Mouse (Mus musculus): ENCODE measurements around the gene Alg6. TPM values are rescaled to one million over a fixed set of nuclear protein-coding genes. Genes with fewer than 3 reads are reported as not detected.

The Alg6 gene
- total RNA-seq, 2 experiments from 2014 or later, result 14.7 to 31.3 TPM

Other genes with a start within 250 kb of the Alg6 start
- gene Foxd3, start 59.4 kb upstream of the Alg6 start, total RNA-seq (2014; fragmentation: Nextera tagmentation), result not detected in 2 replicates
- gene Foxd3, start 59.4 kb upstream of the Alg6 start, total RNA-seq (2017), result not detected in 2 replicates
- gene Efcab7, start 113.5 kb downstream of the Alg6 start, total RNA-seq (2014; fragmentation: Nextera tagmentation), result 4.3 and 12.7 TPM in 2 replicates
- 8.7 and 17.3 TPM in 2 replicates for gene Efcab7, start 113.5 kb downstream of the Alg6 start, total RNA-seq (2017)
- 24.7 and 31.5 TPM in 2 replicates for gene Pgm1, start 213.8 kb downstream of the Alg6 start, total RNA-seq (2014; fragmentation: Nextera tagmentation)
- 37.9 and 49.3 TPM in 2 replicates for gene Pgm1, start 213.8 kb downstream of the Alg6 start, total RNA-seq (2017)
- 27.2 and 31.5 TPM in 2 replicates for gene Itgb3bp, start 214.1 kb downstream of the Alg6 start, total RNA-seq (2014; fragmentation: Nextera tagmentation)
- 14.0 and 18.1 TPM in 2 replicates for gene Itgb3bp, start 214.1 kb downstream of the Alg6 start, total RNA-seq (2017)